Mouse (Mus musculus) liver, adult 2 months (tissue): ENCODE data around the gene Cd52. TPM values are rescaled to one million over a fixed set of nuclear protein-coding genes. Genes with fewer than 3 reads are reported as not detected.

Experiments used
- DNase-seq: peaks from one replicate; pipeline ENCODE4 v3.0.0-alpha.2; 2011; ENCODE audit warnings: low read depth, low spot score; ENCODE audit errors: extremely low read depth
- H3K27ac ChIP-seq: fragments of 200-500 bp; replicated peaks from 2 replicates; pipeline ENCODE4 v1.5.1; 2012; ENCODE audit warnings: low read depth, mild to moderate bottlenecking, control low read depth, inconsistent platforms, low read length; ENCODE audit not compliant: insufficient read depth
- H3K27me3 ChIP-seq: fragments of 200-500 bp; 2 replicates; pipeline ENCODE4 v1.6.1; 2012; ENCODE audit warnings: mild to moderate bottlenecking, moderate library complexity, low read length, inconsistent platforms; ENCODE audit not compliant: control insufficient read depth, insufficient read depth
- H3K36me3 ChIP-seq: fragments of 200-500 bp; 2 replicates; pipeline ENCODE4 v1.6.1; 2012; ENCODE audit warnings: low read length, inconsistent platforms; ENCODE audit not compliant: control insufficient read depth, insufficient read depth
- H3K4me1 ChIP-seq: fragments of 200-500 bp; 2 replicates; pipeline ENCODE4 v1.6.1; 2011; ENCODE audit warnings: low read length; ENCODE audit not compliant: control insufficient read depth, insufficient read depth
- H3K4me3 ChIP-seq: fragments of 200-500 bp; 2 replicates; pipeline ENCODE4 v1.5.1; 2011; ENCODE audit warnings: low read depth, mild to moderate bottlenecking, control low read depth, low read length, moderate library complexity; ENCODE audit not compliant: insufficient read depth
- H3K79me2 ChIP-seq: fragments of 200-500 bp; 2 replicates; pipeline ENCODE4 v1.6.1; 2012; ENCODE audit warnings: inconsistent platforms, mild to moderate bottlenecking, low read length, moderate library complexity; ENCODE audit not compliant: control insufficient read depth, insufficient read depth
- H3K9ac ChIP-seq: fragments of 200-500 bp; 2 replicates; pipeline ENCODE4 v1.6.1; 2012; ENCODE audit warnings: low read depth, mild to moderate bottlenecking, control low read depth, inconsistent platforms, low read length
- CTCF ChIP-seq: fragments of 200-500 bp; IDR thresholded peaks from 2 replicates; pipeline ENCODE4 v1.5.1; 2011; ENCODE audit warnings: low read depth, low read length, control low read depth
- POLR2A ChIP-seq: fragments of 200-500 bp; IDR thresholded peaks from 2 replicates; pipeline ENCODE4 v1.6.1; 2011; ENCODE audit warnings: low read length, control low read depth; ENCODE audit not compliant: insufficient read depth; ENCODE audit errors: extremely low read depth
- WGBS: fragments of 180-500 bp; shearing (Covaris S2); methylation state at CpG from one replicate; pipeline ENCODE4 v1.1.7; 2018; 5-methylcytosine and 5-hydroxymethylcytosine counted together
- polyA plus RNA-seq: library from polyadenylated mRNA; depleted of rRNA; stranded (reverse); fragments of >200 nt; gene quantifications from 2 replicates; pipeline ENCODE4 v1.2.3, GENCODE M21; 2012
- total RNA-seq: library from RNA; depleted of rRNA; stranded (reverse); fragments of >200 nt; gene quantifications from 2 replicates; pipeline ENCODE4 v1.2.3, GENCODE M21; 2014

The Cd52 gene
- total and polyA plus RNA-seq, 2 experiments = 10.4 to 20.0 TPM

- no peak for TF ChIP-seq CTCF
- no peak for TF ChIP-seq POLR2A
- 75% methylated on average over 4 of the region's 4 CpGs for WGBS
- no peaks in the 10 kb centered on the region for H3K4me1 ChIP-seq
- no peak overlapping the region for H3K9ac ChIP-seq
- no peak for DNase-seq
- no peaks in the 10 kb centered on the region for H3K27me3 ChIP-seq
- no peaks in the 10 kb centered on the region for H3K36me3 ChIP-seq
- H3K27ac ChIP-seq = no peak overlapping the region
- H3K4me3 ChIP-seq = no peak overlapping the region
- H3K79me2 ChIP-seq = no peaks in the 10 kb centered on the region
Measured at GRCm38 (mm10) chr4:134121571-134121970, 26.7 kb upstream of the Cd52 start.

- Histone ChIP-seq H3K27me3 (no peaks in the 10 kb centered on the region), H3K4me1 (no peaks in the 10 kb centered on the region), H3K9ac (no peak overlapping the region), H3K27ac (no peak overlapping the region), H3K79me2 (no peaks in the 10 kb centered on the region), H3K36me3 (no peaks in the 10 kb centered on the region), H3K4me3 (no peak overlapping the region)
- no peak for TF ChIP-seq CTCF
- no peak for TF ChIP-seq POLR2A
- DNase-seq = no peak
- 78% methylated on average over 4 of the region's 4 CpGs for WGBS
Measured at GRCm38 (mm10) chr4:134120916-134121315, 26.0 kb upstream of the Cd52 start.

DNA sequence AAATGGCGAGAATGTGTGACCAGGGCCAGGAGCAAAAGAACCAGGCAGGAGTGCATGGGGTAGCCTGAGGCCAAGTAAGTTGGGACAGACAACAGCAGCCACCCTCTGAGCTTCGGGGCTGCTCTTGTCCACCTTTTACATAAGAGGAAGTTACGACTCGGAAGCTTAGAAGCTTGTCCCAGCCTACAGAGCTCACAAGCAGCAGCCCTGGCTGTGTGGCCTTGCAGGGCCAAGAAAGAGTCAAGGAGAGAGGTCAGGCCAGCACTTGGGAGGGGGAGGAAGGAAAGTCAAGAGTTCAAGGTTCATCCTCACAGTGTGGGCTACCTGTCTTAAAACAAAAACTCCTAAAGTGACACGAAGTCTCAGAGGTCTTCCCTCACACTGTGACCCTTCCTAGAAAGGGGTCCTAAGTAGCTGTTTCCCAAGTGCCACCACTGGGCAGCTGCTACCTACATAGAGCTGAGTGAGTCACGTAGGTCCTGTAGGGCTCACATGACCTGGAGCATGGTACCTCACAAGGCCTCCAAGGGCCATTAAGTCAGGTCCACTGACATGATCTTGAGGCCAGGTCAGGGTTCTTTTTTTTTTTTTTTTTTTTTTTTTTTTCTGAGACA lies 25.4 kb upstream of the Cd52 start:
- Histone ChIP-seq H3K36me3 (no peaks in the 10 kb centered on the region), H3K4me3 (no peak overlapping the region), H3K27me3 (no peaks in the 10 kb centered on the region), H3K79me2 (no peaks in the 10 kb centered on the region), H3K9ac (no peak overlapping the region), H3K27ac (no peak overlapping the region), H3K4me1 (no peaks in the 10 kb centered on the region)
- TF ChIP-seq POLR2A (no peak), CTCF (no peak)
- WGBS = 81% methylated on average over 6 of the region's 6 CpGs
- DNase-seq = no peak

DNA sequence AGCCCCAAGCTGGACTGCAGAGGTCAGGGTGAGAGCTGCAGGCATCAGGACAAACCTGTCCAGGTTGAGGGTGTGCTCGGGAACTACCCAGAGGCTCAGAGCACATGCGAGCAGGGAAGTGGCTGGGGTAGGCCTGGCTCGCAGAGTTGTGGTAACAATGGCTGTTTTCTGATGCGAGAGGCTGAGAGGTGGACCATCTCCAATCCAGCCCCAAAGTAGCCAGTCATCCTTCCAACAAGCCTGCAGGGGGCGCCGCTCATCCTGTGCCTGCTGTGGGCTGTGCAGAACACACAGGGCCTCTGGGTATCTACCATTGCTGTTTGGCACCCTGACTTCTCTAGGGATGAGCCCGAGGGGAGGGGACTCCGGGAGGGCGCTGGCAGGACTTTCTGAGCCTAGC lies 24.8 kb upstream of the Cd52 start:
- Histone ChIP-seq H3K4me3 (no peak overlapping the region), H3K27ac (no peak overlapping the region), H3K79me2 (no peaks in the 10 kb centered on the region), H3K27me3 (no peaks in the 10 kb centered on the region), H3K36me3 (no peaks in the 10 kb centered on the region), H3K4me1 (no peaks in the 10 kb centered on the region), H3K9ac (no peak overlapping the region)
- no peak for DNase-seq
- 77% methylated on average over 9 of the region's 9 CpGs for WGBS
- no peak for TF ChIP-seq POLR2A
- TF ChIP-seq CTCF = peak; percentile 62

DNA sequence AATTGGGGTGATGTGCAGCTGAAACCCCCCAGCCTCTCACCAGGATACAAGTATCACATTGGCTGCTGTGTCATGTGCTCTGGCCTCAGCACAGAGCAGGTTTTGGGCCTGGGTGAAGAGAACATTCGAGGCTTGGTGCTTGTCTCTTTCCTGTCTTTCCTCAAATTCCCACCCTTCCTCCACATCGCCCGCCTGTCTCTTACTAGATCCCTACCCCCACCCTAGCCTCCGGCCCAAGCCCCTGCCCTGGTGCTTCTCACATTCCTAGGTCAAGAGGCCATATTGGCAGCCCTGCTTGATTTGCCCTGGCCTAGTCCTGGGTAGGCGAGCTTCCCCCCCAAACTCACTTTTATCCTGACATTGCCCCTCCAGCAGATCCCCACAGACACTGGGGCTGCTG lies 24.2 kb upstream of the Cd52 start:
- H3K27me3 ChIP-seq = no peaks in the 10 kb centered on the region
- DNase-seq = no peak
- TF ChIP-seq CTCF (no peak), POLR2A (no peak)
- no peaks in the 10 kb centered on the region for H3K36me3 ChIP-seq
- 81% methylated on average over 5 of the region's 5 CpGs for WGBS
- no peaks in the 10 kb centered on the region for H3K79me2 ChIP-seq
- no peak overlapping the region for H3K27ac ChIP-seq
- no peaks in the 10 kb centered on the region for H3K4me1 ChIP-seq
- no peak overlapping the region for H3K9ac ChIP-seq
- H3K4me3 ChIP-seq = no peak overlapping the region

- Histone ChIP-seq H3K27ac (no peak overlapping the region), H3K9ac (no peak overlapping the region), H3K4me3 (no peak overlapping the region), H3K4me1 (no peaks in the 10 kb centered on the region), H3K79me2 (no peaks in the 10 kb centered on the region), H3K27me3 (no peaks in the 10 kb centered on the region), H3K36me3 (no peaks in the 10 kb centered on the region)
- TF ChIP-seq CTCF (no peak), POLR2A (no peak)
- WGBS = 72% methylated on average over 14 of the region's 14 CpGs
- DNase-seq = no peak
Measured at GRCm38 (mm10) chr4:134118126-134118800, 23.4 kb upstream of the Cd52 start.
